Mouse (Mus musculus) hindbrain, embryonic 11.5 days (tissue): ENCODE results near the gene Rad1. TPM values are rescaled to one million over a fixed set of nuclear protein-coding genes. Genes with fewer than 3 reads are reported as not detected.

ENCODE experiments used
- ATAC-seq: fragments of 200-750 bp; cut with Nextera tagmentation; 2 replicates; pipeline ENCODE4 v1.8.0; 2017; ENCODE audit warnings: mild to moderate bottlenecking, moderate TSS enrichment, moderate library complexity; ENCODE audit not compliant: low FRiP score
- DNase-seq: peaks from one replicate; pipeline ENCODE4 v3.0.0-alpha.2; 2015; ENCODE audit warnings: low spot score
- H3K27ac ChIP-seq: fragments of 300-500 bp; sonication (generic); 2 replicates; pipeline ENCODE4 v1.5.1; 2014; ENCODE audit warnings: mild to moderate bottlenecking, low read depth, low read length
- H3K27me3 ChIP-seq: fragments of 300-500 bp; sonication (generic); 2 replicates; pipeline ENCODE4 v1.6.1; 2014; ENCODE audit warnings: mild to moderate bottlenecking, low read length, moderate library complexity, mixed read lengths; ENCODE audit not compliant: control insufficient read depth, insufficient read depth
- H3K36me3 ChIP-seq: fragments of 300-500 bp; sonication (generic); 2 replicates; pipeline ENCODE4 v1.6.1; 2014; ENCODE audit warnings: mild to moderate bottlenecking, low read length, moderate library complexity, mixed read lengths; ENCODE audit not compliant: control insufficient read depth, insufficient read depth
- H3K4me1 ChIP-seq: fragments of 300-500 bp; sonication (generic); replicated peaks from 2 replicates; pipeline ENCODE4 v1.6.1; 2014; ENCODE audit warnings: low read length, mixed read lengths; ENCODE audit not compliant: control insufficient read depth, insufficient read depth
- H3K4me2 ChIP-seq: fragments of 300-500 bp; sonication (generic); replicated peaks from 2 replicates; pipeline ENCODE4 v1.6.1; 2014; ENCODE audit warnings: mild to moderate bottlenecking, low read depth, low read length
- H3K4me3 ChIP-seq: fragments of 300-500 bp; sonication (generic); 2 replicates; pipeline ENCODE4 v1.5.1; 2014; ENCODE audit warnings: low read depth, low read length
- H3K9ac ChIP-seq: fragments of 300-500 bp; sonication (generic); 2 replicates; pipeline ENCODE4 v1.6.1; 2014; ENCODE audit warnings: low read depth, low read length
- H3K9me3 ChIP-seq: fragments of 300-500 bp; sonication (generic); 2 replicates; pipeline ENCODE4 v1.6.1; 2016; ENCODE audit warnings: low read length; ENCODE audit not compliant: control insufficient read depth
- WGBS: fragments of 180-500 bp; shearing (Covaris S2); extraction: QIAGEN DNeasy Blood & Tissue Kit; methylation state at CpG from one replicate; pipeline ENCODE4 v1.1.7; 2014; 5-methylcytosine and 5-hydroxymethylcytosine counted together
- polyA plus RNA-seq: library from polyadenylated mRNA; unstranded; fragments of >200 nt; fragmentation: Nextera tagmentation; extraction: Ambion mirVana; gene quantifications from 2 replicates; pipeline ENCODE4 v1.2.1, GENCODE M21; 2014

The Rad1 gene
- polyA plus RNA-seq, 1 experiment from 2014 or later, result 33.5 TPM

- no peak for ATAC-seq
- no peak overlapping the region for H3K4me2 ChIP-seq
- no peaks in the 10 kb centered on the region for H3K4me1 ChIP-seq
- no peak overlapping the region for H3K27ac ChIP-seq
- no peak overlapping the region for H3K4me3 ChIP-seq
- no peaks in the 10 kb centered on the region for H3K9me3 ChIP-seq
- 88% methylated on average over 5 of the region's 5 CpGs for WGBS
- H3K9ac ChIP-seq, result no peak overlapping the region
- H3K27me3 ChIP-seq, result no peaks in the 10 kb centered on the region
- H3K36me3 ChIP-seq, result no peaks in the 10 kb centered on the region
- no peak for DNase-seq
Observed at GRCm38 (mm10) chr15:10534591-10534990, 48.8 kb downstream of the Rad1 start.

- Histone ChIP-seq H3K27me3 (no peaks in the 10 kb centered on the region), H3K4me2 (no peak overlapping the region), H3K36me3 (no peaks in the 10 kb centered on the region), H3K4me3 (no peak overlapping the region), H3K4me1 (no peaks in the 10 kb centered on the region), H3K9me3 (no peaks in the 10 kb centered on the region), H3K27ac (no peak overlapping the region), H3K9ac (no peak overlapping the region)
- DNase-seq (no peak), ATAC-seq (no peak)
- 80% methylated on average over 7 of the region's 7 CpGs for WGBS
Observed at GRCm38 (mm10) chr15:10535969-10536368, 50.2 kb downstream of the Rad1 start.

DNA sequence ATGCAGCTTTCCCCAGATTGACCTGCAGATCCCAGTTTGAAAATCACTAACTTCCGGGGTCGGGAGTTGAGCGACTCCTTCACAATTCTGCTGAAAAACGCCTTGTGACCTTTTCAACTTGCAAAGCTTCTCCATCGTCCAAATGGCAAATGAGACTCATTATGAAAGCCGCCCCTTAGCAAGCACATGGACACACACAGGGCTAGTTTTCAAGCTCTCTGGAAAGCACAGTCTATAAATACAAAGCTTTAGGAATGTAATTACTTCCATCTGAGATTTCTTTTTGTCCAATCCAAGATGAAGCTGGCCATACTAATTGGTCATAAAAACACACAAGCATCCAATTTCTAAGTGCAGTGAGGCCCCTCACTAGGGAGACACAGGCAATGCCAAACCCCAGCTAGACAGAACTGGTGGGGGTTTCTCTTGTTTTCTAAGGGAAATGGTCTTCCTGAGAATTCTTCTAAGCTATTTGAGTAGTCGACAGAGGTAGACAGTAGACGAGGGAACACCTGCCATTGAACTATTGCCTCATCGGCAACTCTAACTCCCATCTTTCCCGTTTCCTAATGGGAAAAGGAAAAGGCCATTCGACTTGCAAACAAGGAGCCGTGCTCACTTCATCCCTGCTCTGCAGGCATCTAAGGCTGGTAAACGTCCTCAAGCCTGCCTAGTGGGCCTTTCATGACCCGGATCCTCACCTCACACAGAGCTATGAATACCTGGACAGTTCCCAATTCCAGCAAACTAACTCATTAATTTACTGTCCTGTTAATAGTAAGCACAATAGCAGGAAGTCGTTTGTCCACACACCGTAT is 54.7 kb downstream of the Rad1 start:
- H3K27me3 ChIP-seq, result no peaks in the 10 kb centered on the region
- H3K27ac ChIP-seq, result no peak overlapping the region
- H3K9me3 ChIP-seq, result no peaks in the 10 kb centered on the region
- no peak overlapping the region for H3K4me3 ChIP-seq
- 80% methylated on average over 16 of the region's 16 CpGs for WGBS
- no peak for DNase-seq
- no peaks in the 10 kb centered on the region for H3K4me1 ChIP-seq
- H3K36me3 ChIP-seq, result no peaks in the 10 kb centered on the region
- no peak for ATAC-seq
- no peak overlapping the region for H3K4me2 ChIP-seq
- no peak overlapping the region for H3K9ac ChIP-seq

Other genes with a start within 250 kb of the Rad1 start
- gene Gm21973, start 160.6 kb upstream of the Rad1 start, polyA plus RNA-seq, result not detected in 2 replicates
- gene Agxt2, start 127.5 kb upstream of the Rad1 start, polyA plus RNA-seq, result not detected in 2 replicates
- gene Dnajc21, start 15.5 kb upstream of the Rad1 start, polyA plus RNA-seq, result 16.0 TPM in 2 replicates
- 126 and 130 TPM in 2 replicates for gene Brix1, start 71 bp upstream of the Rad1 start, polyA plus RNA-seq
- gene Ttc23l, start 72.7 kb downstream of the Rad1 start, polyA plus RNA-seq, result not detected in 2 replicates
- gene Rai14, start 228.6 kb downstream of the Rad1 start, polyA plus RNA-seq, result 86.0 and 93.4 TPM in 2 replicates